Mouse (Mus musculus): ENCODE measurements at regions not wholly inside any gene's neighbourhood (a gene's known extent, or its start where the extent isn't known, plus 50 kb on each side); places are given as distances from the start of the nearest gene placed in this dataset.

GRCm38 (mm10) chr8:11956268-11956667 is 116.0 kb downstream of the Tex29 start:
- Histone ChIP-seq H3K9me3 (no peaks in the 10 kb centered on the region), H3K36me3 (no peaks in the 10 kb centered on the region), H3K4me3 (no peak overlapping the region), H3K4me1 (no peaks in the 10 kb centered on the region), H3K27ac (no peak overlapping the region), H3K27me3 (ENCODE audit: insufficient read depth, poor library complexity, severe bottlenecking) (peaks cover 22% of the 10 kb centered on the region)
- WGBS = 24% methylated on average over 7 of the region's 7 CpGs
- DNase-seq (ENCODE audit: low spot score) = no peak

- DNase-seq (ENCODE audit: low spot score) = no peak
- H3K4me3 ChIP-seq = no peak overlapping the region
- WGBS = 72% methylated on average over 7 of the region's 7 CpGs
Observed at GRCm38 (mm10) chr8:11957046-11957783, 116.9 kb downstream of the Tex29 start.

GRCm38 (mm10) chr8:11958176-11958575 is 117.9 kb downstream of the Tex29 start:
- WGBS = 54% methylated on average over 5 of the region's 5 CpGs
- no peak overlapping the region for H3K27ac ChIP-seq
- H3K36me3 ChIP-seq = no peaks in the 10 kb centered on the region
- H3K4me3 ChIP-seq = no peak overlapping the region
- no peaks in the 10 kb centered on the region for H3K9me3 ChIP-seq
- no peaks in the 10 kb centered on the region for H3K4me1 ChIP-seq
- H3K27me3 ChIP-seq (ENCODE audit: insufficient read depth, poor library complexity, severe bottlenecking) = peaks cover 25% of the 10 kb centered on the region
- no peak for DNase-seq (ENCODE audit: low spot score)

More at GRCm38 (mm10) chr8:11957046-11957783, 116.9 kb downstream of the Tex29 start:
- Histone ChIP-seq H3K27me3 (ENCODE audit: insufficient read depth, poor library complexity, severe bottlenecking) (peaks cover 25% of the 10 kb centered on the region), H3K36me3 (no peaks in the 10 kb centered on the region), H3K9me3 (no peaks in the 10 kb centered on the region), H3K4me1 (no peaks in the 10 kb centered on the region), H3K27ac (no peak overlapping the region)

GRCm38 (mm10) chr8:11959466-11959865 is 119.2 kb downstream of the Tex29 start:
- Histone ChIP-seq H3K27me3 (ENCODE audit: insufficient read depth, poor library complexity, severe bottlenecking) (peaks cover 25% of the 10 kb centered on the region), H3K36me3 (no peaks in the 10 kb centered on the region), H3K4me3 (no peak overlapping the region), H3K9me3 (no peaks in the 10 kb centered on the region), H3K4me1 (no peaks in the 10 kb centered on the region), H3K27ac (no peak overlapping the region)
- no peak for DNase-seq (ENCODE audit: low spot score)
- WGBS = 77% methylated on average over 4 of the region's 4 CpGs

GRCm38 (mm10) chr8:11963575-11963974 is 123.3 kb downstream of the Tex29 start:
- Histone ChIP-seq H3K27me3 (ENCODE audit: insufficient read depth, poor library complexity, severe bottlenecking) (peaks cover 12% of the 10 kb centered on the region; the same call in 1 of the 2 replicates), H3K9me3 (no peaks in the 10 kb centered on the region), H3K4me1 (no peaks in the 10 kb centered on the region), H3K4me3 (no peak overlapping the region), H3K27ac (no peak overlapping the region), H3K36me3 (no peaks in the 10 kb centered on the region)
- WGBS = 78% methylated on average over 1 of the region's 1 CpGs
- DNase-seq (ENCODE audit: low spot score) = no peak

- H3K4me1 ChIP-seq = no peaks in the 10 kb centered on the region
- 83% methylated on average over 7 of the region's 7 CpGs for WGBS
- H3K36me3 ChIP-seq = no peaks in the 10 kb centered on the region
- no peak overlapping the region for H3K27ac ChIP-seq
- no peaks in the 10 kb centered on the region for H3K9me3 ChIP-seq
- DNase-seq (ENCODE audit: low spot score) = no peak
- no peak overlapping the region for H3K4me3 ChIP-seq
- H3K27me3 ChIP-seq (ENCODE audit: insufficient read depth, poor library complexity, severe bottlenecking) = peaks cover 21% of the 10 kb centered on the region; the same call in 1 of the 2 replicates
Observed at GRCm38 (mm10) chr8:11967670-11968069, 127.4 kb downstream of the Tex29 start.

GRCm38 (mm10) chr8:11970515-11970914 is 130.2 kb downstream of the Tex29 start:
- WGBS = 77% methylated on average over 9 of the region's 9 CpGs
- H3K4me3 ChIP-seq = no peak overlapping the region

GRCm38 (mm10) chr8:11973436-11973835 is 133.2 kb downstream of the Tex29 start:
- whole genome bisulfite sequencing = 60% methylated on average over 10 of the region's 10 CpGs
- Histone ChIP-seq H3K9me3 (no peaks in the 10 kb centered on the region), H3K4me1 (no peaks in the 10 kb centered on the region), H3K27me3 (ENCODE audit: insufficient read depth, poor library complexity, severe bottlenecking) (peaks cover 23% of the 10 kb centered on the region; the same call in 1 of the 2 replicates), H3K36me3 (no peaks in the 10 kb centered on the region), H3K27ac (no peak overlapping the region), H3K4me3 (no peak overlapping the region)
- no peak for DNase-seq (ENCODE audit: low spot score)

More at GRCm38 (mm10) chr8:11970515-11970914, 130.2 kb downstream of the Tex29 start:
- no peak overlapping the region for H3K27ac ChIP-seq
- no peaks in the 10 kb centered on the region for H3K36me3 ChIP-seq
- H3K4me1 ChIP-seq = no peaks in the 10 kb centered on the region
- no peaks in the 10 kb centered on the region for H3K9me3 ChIP-seq
- no peak for DNase-seq (ENCODE audit: low spot score)
- peaks cover 23% of the 10 kb centered on the region; the same call in 1 of the 2 replicates for H3K27me3 ChIP-seq (ENCODE audit: insufficient read depth, poor library complexity, severe bottlenecking)

GRCm38 (mm10) chr8:11977121-11977520 is 136.8 kb downstream of the Tex29 start:
- 83% methylated on average over 9 of the region's 9 CpGs for WGBS
- Histone ChIP-seq H3K4me1 (no peaks in the 10 kb centered on the region), H3K4me3 (no peak overlapping the region), H3K9me3 (no peaks in the 10 kb centered on the region), H3K27me3 (ENCODE audit: insufficient read depth, poor library complexity, severe bottlenecking) (peaks cover 11% of the 10 kb centered on the region; the same call in 1 of the 2 replicates), H3K27ac (no peak overlapping the region), H3K36me3 (no peaks in the 10 kb centered on the region)
- no peak for DNase-seq (ENCODE audit: low spot score)

- H3K36me3 ChIP-seq = no peaks in the 10 kb centered on the region
- H3K27ac ChIP-seq = no peak overlapping the region
- H3K27me3 ChIP-seq (ENCODE audit: insufficient read depth, poor library complexity, severe bottlenecking) = no peaks in the 10 kb centered on the region
- H3K4me3 ChIP-seq = no peak overlapping the region
- 64% methylated on average over 1 of the region's 1 CpGs for WGBS
- DNase-seq (ENCODE audit: low spot score) = no peak
- no peaks in the 10 kb centered on the region for H3K9me3 ChIP-seq
- no peaks in the 10 kb centered on the region for H3K4me1 ChIP-seq
Observed at GRCm38 (mm10) chr8:11979056-11979455, 138.8 kb downstream of the Tex29 start.

GRCm38 (mm10) chr8:11981458-11981857 is 141.2 kb downstream of the Tex29 start:
- WGBS = 84% methylated on average over 2 of the region's 2 CpGs
- Histone ChIP-seq H3K27me3 (ENCODE audit: insufficient read depth, poor library complexity, severe bottlenecking) (no peaks in the 10 kb centered on the region), H3K9me3 (no peaks in the 10 kb centered on the region), H3K4me3 (no peak overlapping the region), H3K36me3 (no peaks in the 10 kb centered on the region), H3K27ac (no peak overlapping the region), H3K4me1 (no peaks in the 10 kb centered on the region)
- DNase-seq (ENCODE audit: low spot score) = no peak

- Histone ChIP-seq H3K4me3 (no peak overlapping the region), H3K36me3 (no peaks in the 10 kb centered on the region), H3K4me1 (no peaks in the 10 kb centered on the region), H3K27me3 (ENCODE audit: insufficient read depth, poor library complexity, severe bottlenecking) (peaks cover 13% of the 10 kb centered on the region), H3K27ac (no peak overlapping the region), H3K9me3 (no peaks in the 10 kb centered on the region)
- WGBS = 81% methylated on average over 20 of the region's 20 CpGs
- no peak for DNase-seq (ENCODE audit: low spot score)
Observed at GRCm38 (mm10) chr8:11990024-11990423, 149.8 kb downstream of the Tex29 start.

- 33% methylated on average over 23 of the region's 23 CpGs for WGBS
- Histone ChIP-seq H3K27ac (no peak overlapping the region), H3K27me3 (ENCODE audit: insufficient read depth, poor library complexity, severe bottlenecking) (peaks cover 62% of the 10 kb centered on the region), H3K9me3 (no peaks in the 10 kb centered on the region), H3K36me3 (no peaks in the 10 kb centered on the region), H3K4me1 (no peaks in the 10 kb centered on the region), H3K4me3 (no peak overlapping the region)
- no peak for DNase-seq (ENCODE audit: low spot score)
Observed at GRCm38 (mm10) chr8:11999736-12000458, 159.6 kb downstream of the Tex29 start.
